Mouse (Mus musculus): ENCODE measurements around the gene Mypop. TPM values are rescaled to one million over a fixed set of nuclear protein-coding genes. Genes with fewer than 3 reads are reported as not detected.

Mypop gene
- polyA plus RNA-seq, 1 experiment, result 2.5 TPM

GRCm38 (mm10) chr7:19004631-19005079 lies 13.6 kb downstream of the Mypop start:
- 20% methylated on average over 34 of the region's 34 CpGs for WGBS

GRCm38 (mm10) chr7:19005417-19006121 lies 14.5 kb downstream of the Mypop start:
- H3K4me1 ChIP-seq (ENCODE audit: control insufficient read depth, insufficient read depth, insufficient read length), result peaks cover 15% of the 10 kb centered on the region
- no peak overlapping the region for H3K4me3 ChIP-seq (ENCODE audit: extremely low read depth, insufficient read depth, insufficient read length)

More at GRCm38 (mm10) chr7:19004631-19005079, 13.6 kb downstream of the Mypop start:
- Histone ChIP-seq H3K27me3 (ENCODE audit: control insufficient read depth, insufficient read depth, low read length) (no peaks in the 10 kb centered on the region), H3K4me3 (ENCODE audit: extremely low read depth, insufficient read depth, insufficient read length) (peak overlapping the region; percentile 91), H3K4me1 (ENCODE audit: control insufficient read depth, insufficient read depth, insufficient read length) (peaks cover 21% of the 10 kb centered on the region), H3K27ac (ENCODE audit: insufficient read depth, low read length) (peak overlapping the region; percentile 28; the same call in 1 of the 2 replicates), H3K36me3 (ENCODE audit: control insufficient read depth, insufficient read depth, low read length) (peaks cover 7% of the 10 kb centered on the region; the same call in 1 of the 2 replicates)
- TF ChIP-seq POLR2A (IDR thresholded peaks at IDR 0.05; ENCODE audit: low read depth, low read length), result no peak
- TF ChIP-seq CTCF (IDR thresholded peaks at IDR 0.05; ENCODE audit: extremely low read depth, insufficient read depth, insufficient read length, insufficient replicate concordance), result no peak
- DNase-seq (ENCODE audit: low read depth in 1 of 2, low spot score in 2 of 2), result peak in 1 of 2 experiments; percentile 27

GRCm38 (mm10) chr7:19006476-19006875 lies 15.4 kb downstream of the Mypop start:
- WGBS, result 8% methylated on average over 12 of the region's 12 CpGs
- TF ChIP-seq POLR2A (IDR thresholded peaks at IDR 0.05; ENCODE audit: low read depth, low read length) (no peak), CTCF (IDR thresholded peaks at IDR 0.05; ENCODE audit: extremely low read depth, insufficient read depth, insufficient read length, insufficient replicate concordance) (peak; percentile 98)
- Histone ChIP-seq H3K4me1 (ENCODE audit: control insufficient read depth, insufficient read depth, insufficient read length) (peaks cover 15% of the 10 kb centered on the region), H3K4me3 (ENCODE audit: extremely low read depth, insufficient read depth, insufficient read length) (no peak overlapping the region), H3K27ac (ENCODE audit: insufficient read depth, low read length) (no peak overlapping the region), H3K27me3 (ENCODE audit: control insufficient read depth, insufficient read depth, low read length) (no peaks in the 10 kb centered on the region), H3K36me3 (ENCODE audit: control insufficient read depth, insufficient read depth, low read length) (peaks cover 7% of the 10 kb centered on the region; the same call in 1 of the 2 replicates)
- peak; percentile 72 to 75 for DNase-seq (ENCODE audit: low read depth in 1 of 2, low spot score in 2 of 2)

More at GRCm38 (mm10) chr7:19005417-19006121, 14.5 kb downstream of the Mypop start:
- no peak for DNase-seq (ENCODE audit: low read depth in 1 of 2, low spot score in 2 of 2)
- 89% methylated on average over 34 of the region's 34 CpGs for WGBS
- TF ChIP-seq POLR2A (IDR thresholded peaks at IDR 0.05; ENCODE audit: low read depth, low read length) (no peak), CTCF (IDR thresholded peaks at IDR 0.05; ENCODE audit: extremely low read depth, insufficient read depth, insufficient read length, insufficient replicate concordance) (no peak)
- Histone ChIP-seq H3K27me3 (ENCODE audit: control insufficient read depth, insufficient read depth, low read length) (no peaks in the 10 kb centered on the region), H3K27ac (ENCODE audit: insufficient read depth, low read length) (no peak overlapping the region), H3K36me3 (ENCODE audit: control insufficient read depth, insufficient read depth, low read length) (peaks cover 7% of the 10 kb centered on the region; the same call in 1 of the 2 replicates)

GRCm38 (mm10) chr7:19007026-19007977 lies 16.3 kb downstream of the Mypop start:
- no peak for DNase-seq (ENCODE audit: low read depth in 1 of 2, low spot score in 2 of 2)
- Histone ChIP-seq H3K27me3 (ENCODE audit: control insufficient read depth, insufficient read depth, low read length) (peaks cover 5% of the 10 kb centered on the region), H3K4me3 (ENCODE audit: extremely low read depth, insufficient read depth, insufficient read length) (no peak overlapping the region), H3K4me1 (ENCODE audit: control insufficient read depth, insufficient read depth, insufficient read length) (peaks cover 12% of the 10 kb centered on the region), H3K27ac (ENCODE audit: insufficient read depth, low read length) (no peak overlapping the region), H3K36me3 (ENCODE audit: control insufficient read depth, insufficient read depth, low read length) (peaks cover 7% of the 10 kb centered on the region; the same call in 1 of the 2 replicates)
- no peak for TF ChIP-seq CTCF (IDR thresholded peaks at IDR 0.05; ENCODE audit: extremely low read depth, insufficient read depth, insufficient read length, insufficient replicate concordance)
- no peak for TF ChIP-seq POLR2A (IDR thresholded peaks at IDR 0.05; ENCODE audit: low read depth, low read length)
- 79% methylated on average over 13 of the region's 13 CpGs for WGBS

GRCm38 (mm10) chr7:19010581-19010980 lies 19.5 kb downstream of the Mypop start:
- Histone ChIP-seq H3K27me3 (ENCODE audit: control insufficient read depth, insufficient read depth, low read length) (peaks cover 6% of the 10 kb centered on the region), H3K4me3 (ENCODE audit: extremely low read depth, insufficient read depth, insufficient read length) (no peak overlapping the region), H3K4me1 (ENCODE audit: control insufficient read depth, insufficient read depth, insufficient read length) (peaks cover 5% of the 10 kb centered on the region; the same call in 1 of the 2 replicates), H3K36me3 (ENCODE audit: control insufficient read depth, insufficient read depth, low read length) (peaks cover 3% of the 10 kb centered on the region; the same call in 1 of the 2 replicates), H3K27ac (ENCODE audit: insufficient read depth, low read length) (no peak overlapping the region)
- DNase-seq (ENCODE audit: low read depth in 1 of 2, low spot score in 2 of 2), result no peak
- 91% methylated on average over 7 of the region's 7 CpGs for WGBS
- TF ChIP-seq POLR2A (IDR thresholded peaks at IDR 0.05; ENCODE audit: low read depth, low read length) (no peak), CTCF (IDR thresholded peaks at IDR 0.05; ENCODE audit: extremely low read depth, insufficient read depth, insufficient read length, insufficient replicate concordance) (no peak)

- Histone ChIP-seq H3K27me3 (ENCODE audit: control insufficient read depth, insufficient read depth, low read length) (peaks cover 6% of the 10 kb centered on the region), H3K36me3 (ENCODE audit: control insufficient read depth, insufficient read depth, low read length) (no peaks in the 10 kb centered on the region), H3K4me1 (ENCODE audit: control insufficient read depth, insufficient read depth, insufficient read length) (peaks cover 5% of the 10 kb centered on the region; the same call in 1 of the 2 replicates), H3K4me3 (ENCODE audit: extremely low read depth, insufficient read depth, insufficient read length) (no peak overlapping the region; the same call in 1 of the 2 replicates), H3K27ac (ENCODE audit: insufficient read depth, low read length) (no peak overlapping the region)
- 2% methylated on average over 31 of the region's 31 CpGs for WGBS
- no peak for DNase-seq (ENCODE audit: low read depth in 1 of 2, low spot score in 2 of 2)
- TF ChIP-seq POLR2A (IDR thresholded peaks at IDR 0.05; ENCODE audit: low read depth, low read length), result no peak
- TF ChIP-seq CTCF (IDR thresholded peaks at IDR 0.05; ENCODE audit: extremely low read depth, insufficient read depth, insufficient read length, insufficient replicate concordance), result no peak
Observed at GRCm38 (mm10) chr7:19012025-19012621, 21.1 kb downstream of the Mypop start.

All from spleen, adult 2 months (tissue).